Mouse (Mus musculus): ENCODE results near the gene Depdc1b.
A peak's percentile ranks its signal among the peaks of the same experiment; 100 is the strongest.

Depdc1b gene

GRCm38 (mm10) chr13:108357362-108357761 lies 41.2 kb downstream of the Depdc1b start:
- DNase-seq = no peak

DNA sequence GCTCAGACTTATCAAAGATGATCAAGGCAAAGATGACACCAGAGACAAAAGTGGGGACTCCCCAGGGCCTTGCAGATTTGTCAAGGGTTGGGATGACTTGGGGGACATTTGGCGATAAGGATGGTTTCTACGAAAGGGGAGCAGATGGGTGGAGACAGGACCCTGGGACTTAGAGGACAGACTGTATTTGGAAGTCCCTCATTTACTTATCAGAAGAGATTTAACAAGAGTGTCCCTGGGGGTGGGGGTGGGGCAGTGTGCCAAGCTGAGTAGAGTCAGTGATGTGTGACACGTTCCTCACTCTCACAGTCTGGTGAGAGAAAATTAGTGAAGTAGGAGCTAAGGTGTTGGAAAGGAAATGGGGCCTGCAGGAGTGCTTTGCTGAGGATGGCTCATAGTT lies 42.1 kb downstream of the Depdc1b start:
- DNase-seq = no peak

DNA sequence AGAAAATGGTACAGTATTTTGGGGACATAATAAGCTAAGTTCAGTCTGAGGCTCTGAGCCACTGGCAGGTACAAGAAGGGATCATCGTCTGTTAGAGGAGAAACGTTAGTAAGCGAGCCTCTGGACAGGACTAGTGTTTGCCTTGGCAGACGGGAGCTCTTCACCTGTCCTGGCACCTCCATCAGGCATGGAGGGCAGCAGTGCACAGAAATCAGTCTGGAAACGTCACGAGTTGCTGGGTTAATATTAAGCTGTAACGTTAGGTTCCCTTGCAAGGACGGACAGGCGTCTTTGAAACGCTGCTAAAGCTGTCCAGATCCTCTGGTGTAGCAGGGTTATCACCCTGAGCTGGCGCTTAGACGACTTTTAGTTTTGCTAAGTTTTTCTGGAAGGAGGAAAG lies 51.4 kb downstream of the Depdc1b start:
- no peak for DNase-seq

DNA sequence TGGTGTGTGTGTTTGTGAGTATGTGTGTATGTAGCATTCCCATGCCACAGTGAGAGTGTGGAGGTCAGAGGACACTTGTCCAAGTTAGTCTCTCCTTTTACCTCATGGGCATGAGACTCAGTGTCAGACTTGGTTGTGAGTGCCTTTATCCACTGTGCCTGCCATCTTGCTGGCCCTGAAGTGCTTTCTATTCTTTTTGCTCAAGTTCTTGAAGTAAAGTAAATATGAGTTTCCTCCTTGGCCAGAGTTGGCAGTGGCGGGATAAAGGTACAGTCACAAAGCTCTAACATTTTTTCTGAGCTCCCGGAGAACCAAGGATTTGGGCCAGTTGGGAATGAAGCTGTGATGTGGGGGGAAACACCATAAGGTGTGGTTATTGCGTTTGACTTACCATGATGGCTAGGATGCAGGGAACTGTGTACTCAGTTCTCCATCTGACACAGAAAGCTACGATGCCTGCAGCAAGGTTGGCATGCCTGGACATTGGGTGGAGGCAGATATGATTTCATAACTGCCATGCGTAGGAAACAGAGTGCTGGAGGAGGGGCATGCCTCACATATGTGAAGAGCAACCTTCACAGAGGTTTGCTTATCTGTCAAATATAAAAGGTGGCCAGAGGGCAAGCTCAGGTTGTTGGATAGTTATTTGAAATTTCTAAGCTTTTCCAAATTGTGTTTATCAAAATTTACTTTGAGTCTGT lies 54.3 kb downstream of the Depdc1b start:
- no peak for DNase-seq

DNA sequence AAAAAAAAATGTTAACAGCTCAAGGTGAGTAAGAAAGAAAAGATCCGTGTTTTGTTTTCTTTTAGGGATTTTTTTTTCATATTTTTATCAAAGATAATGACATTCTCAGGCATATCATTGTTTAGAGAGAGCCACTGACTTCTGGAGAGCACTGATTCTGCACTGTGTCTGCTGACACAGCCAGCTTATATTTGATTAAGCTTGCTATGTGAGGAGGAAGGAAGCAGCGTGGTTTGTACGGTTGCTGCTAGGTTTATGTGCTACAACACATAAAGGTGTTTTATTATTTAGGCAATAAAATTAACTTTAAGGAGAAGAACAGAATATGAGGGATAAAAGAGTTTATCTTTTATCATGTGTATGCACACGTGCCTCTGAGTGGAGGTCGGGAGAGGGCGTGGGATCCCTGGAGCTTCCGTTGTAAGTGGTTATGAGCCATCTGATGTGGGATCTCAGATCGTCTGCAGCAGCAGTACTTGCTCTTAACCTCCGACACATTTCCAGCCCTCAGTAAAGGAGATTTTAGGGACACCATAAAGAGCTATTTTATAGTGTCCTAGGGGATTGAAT lies 55.3 kb downstream of the Depdc1b start:
- DNase-seq = no peak

DNA sequence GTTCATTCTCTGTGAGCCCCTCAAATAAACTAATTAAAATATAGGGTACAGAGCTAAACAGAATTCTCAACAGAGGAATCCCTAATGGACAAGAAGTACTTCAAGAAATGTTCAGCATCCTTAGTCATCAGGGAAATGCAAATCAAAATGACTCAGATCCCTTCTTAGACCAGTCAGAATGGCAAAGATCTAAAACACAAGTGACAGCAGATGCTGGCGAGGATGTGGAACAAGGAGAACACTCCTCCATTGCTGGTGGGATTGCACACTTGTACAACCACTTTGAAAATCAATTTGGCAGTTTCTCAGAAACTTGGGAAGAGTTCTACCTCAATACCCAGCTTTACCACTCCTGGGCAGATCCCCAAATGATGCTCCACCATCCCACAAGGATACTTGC lies 57.1 kb downstream of the Depdc1b start:
- no peak for DNase-seq

- no peak for DNase-seq
These were observed 60.5 kb downstream of the Depdc1b start for GRCm38 (mm10) chr13:108376637-108377036.

DNA sequence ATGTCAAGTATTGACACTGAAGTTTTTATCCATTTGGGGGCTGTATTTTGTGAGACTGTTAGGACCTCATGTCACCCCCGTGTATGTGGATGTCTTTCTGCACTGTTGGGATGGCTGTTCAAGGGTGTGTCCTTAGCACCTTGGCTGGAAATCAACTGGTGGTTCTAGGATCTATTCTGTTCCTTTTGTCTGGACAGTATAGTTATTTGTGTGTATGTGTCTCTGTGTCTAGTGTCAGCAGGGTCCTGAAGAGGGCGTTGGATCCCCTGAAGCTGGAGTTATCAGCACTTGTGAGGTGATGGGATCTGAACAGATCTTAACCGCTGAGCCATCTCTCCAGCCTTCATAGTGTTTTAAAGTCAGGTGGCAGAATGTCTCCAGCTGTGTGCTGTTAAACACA lies 65.0 kb downstream of the Depdc1b start:
- no peak for DNase-seq

- DNase-seq = no peak
These were observed 66.9 kb downstream of the Depdc1b start for GRCm38 (mm10) chr13:108383051-108383450.

DNA sequence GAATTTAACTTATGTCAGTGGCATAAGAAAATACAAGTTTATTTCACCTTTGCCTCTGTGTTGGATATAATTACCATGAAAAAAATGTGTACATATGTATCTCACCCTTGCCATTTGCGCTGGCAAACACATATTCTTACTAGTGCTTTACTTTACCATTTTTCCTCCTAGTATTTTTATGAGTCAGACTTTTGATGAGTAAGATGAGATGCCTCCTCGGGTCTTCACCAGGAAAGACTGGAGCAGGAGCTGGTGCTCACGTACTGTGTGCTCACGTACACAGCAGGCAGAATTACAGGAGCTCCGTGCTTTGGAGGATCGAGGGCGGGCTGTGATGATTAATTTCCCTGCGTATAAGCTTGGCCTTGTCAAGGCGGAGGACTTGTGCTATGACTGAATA lies 69.9 kb downstream of the Depdc1b start:
- DNase-seq = no peak

GRCm38 (mm10) chr13:108390565-108390964 lies 74.4 kb downstream of the Depdc1b start:
- peak; percentile 52 for DNase-seq

DNA sequence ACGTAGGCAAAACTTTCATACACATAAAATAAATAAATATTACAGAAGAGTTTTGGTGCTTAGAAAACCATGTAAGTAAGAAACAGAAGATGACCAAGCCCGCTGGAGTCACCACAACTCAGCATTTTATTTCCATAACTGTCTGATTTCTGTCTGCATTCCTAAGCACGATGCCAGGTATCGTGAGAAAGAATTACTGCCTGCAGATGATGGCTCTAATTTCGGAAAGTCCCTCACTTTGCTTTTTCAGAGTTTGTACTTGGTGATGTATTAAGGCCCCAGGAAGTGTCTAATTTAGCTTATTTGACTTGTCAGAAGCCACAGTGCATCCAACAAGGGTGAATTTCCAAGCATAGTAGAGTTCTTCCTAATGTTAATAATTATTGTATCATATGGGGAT lies 87.1 kb downstream of the Depdc1b start:
- DNase-seq = no peak

GRCm38 (mm10) chr13:108404372-108404771 lies 88.2 kb downstream of the Depdc1b start:
- no peak for DNase-seq

GRCm38 (mm10) chr13:108415464-108415863 lies 99.3 kb downstream of the Depdc1b start:
- no peak for DNase-seq

DNA sequence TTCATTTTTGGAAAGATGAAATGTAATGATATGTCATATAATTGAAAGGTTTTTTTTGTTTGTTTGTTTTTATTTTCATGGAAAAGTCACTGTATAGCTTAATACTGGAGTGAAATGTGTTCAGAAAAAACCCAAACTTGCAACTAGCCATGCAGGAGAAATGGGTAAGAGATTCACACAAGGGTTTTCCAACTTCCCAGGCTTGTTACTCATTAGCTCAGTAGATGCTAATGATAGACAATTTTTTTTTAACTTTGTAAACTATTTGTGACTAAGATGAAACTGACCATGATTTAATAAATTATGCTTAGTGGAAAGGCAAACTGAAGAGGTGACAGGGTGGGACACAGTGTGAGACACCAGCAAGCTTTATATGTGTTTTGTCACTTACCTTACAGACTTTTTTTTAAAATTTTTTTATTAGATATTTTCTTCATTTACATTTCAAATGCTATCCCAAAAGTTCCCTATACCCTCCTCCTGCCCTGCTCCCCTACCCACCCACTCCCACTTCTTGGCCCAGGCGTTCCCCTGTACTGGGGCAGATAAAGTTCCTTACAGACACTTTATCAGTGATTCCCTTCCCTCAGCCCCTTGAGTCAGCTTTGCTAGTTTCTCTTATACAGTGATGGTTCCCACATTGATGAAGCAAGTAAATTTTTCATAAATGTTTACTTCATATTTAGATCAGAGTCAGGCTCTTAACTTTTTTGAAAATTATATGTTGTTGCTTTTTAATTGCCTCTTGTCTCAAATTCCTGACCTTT lies 102.8 kb downstream of the Depdc1b start:
- no peak for DNase-seq

- DNase-seq = no peak
These were observed 110.2 kb downstream of the Depdc1b start for GRCm38 (mm10) chr13:108426322-108426721.

GRCm38 (mm10) chr13:108428809-108429208 lies 112.7 kb downstream of the Depdc1b start:
- no peak for DNase-seq

- DNase-seq = no peak
These were observed 113.5 kb downstream of the Depdc1b start for GRCm38 (mm10) chr13:108429623-108430022.

GRCm38 (mm10) chr13:108431776-108432175 lies 115.6 kb downstream of the Depdc1b start:
- DNase-seq = no peak

- DNase-seq = no peak
These were observed 119.6 kb downstream of the Depdc1b start for GRCm38 (mm10) chr13:108435687-108436086.

DNA sequence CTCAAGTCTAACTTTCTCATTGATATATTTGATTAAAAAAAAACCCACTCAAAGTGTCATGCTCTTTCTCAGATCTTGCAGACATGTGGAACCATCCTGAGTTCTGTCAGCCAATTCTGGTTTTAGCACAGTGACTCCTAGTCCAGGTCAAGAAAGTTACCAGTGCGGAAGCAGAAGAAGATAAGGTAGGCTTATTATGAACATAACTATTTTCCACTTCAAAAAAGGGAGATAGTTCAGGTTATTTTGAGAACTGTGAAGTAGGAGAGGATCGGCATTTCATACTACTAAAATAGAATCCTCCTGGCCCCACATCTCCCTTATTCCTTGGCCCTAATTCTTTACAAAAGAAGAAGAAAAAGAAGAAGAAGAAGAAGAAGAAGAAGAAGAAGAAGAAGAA lies 121.3 kb downstream of the Depdc1b start:
- no peak for DNase-seq

DNA sequence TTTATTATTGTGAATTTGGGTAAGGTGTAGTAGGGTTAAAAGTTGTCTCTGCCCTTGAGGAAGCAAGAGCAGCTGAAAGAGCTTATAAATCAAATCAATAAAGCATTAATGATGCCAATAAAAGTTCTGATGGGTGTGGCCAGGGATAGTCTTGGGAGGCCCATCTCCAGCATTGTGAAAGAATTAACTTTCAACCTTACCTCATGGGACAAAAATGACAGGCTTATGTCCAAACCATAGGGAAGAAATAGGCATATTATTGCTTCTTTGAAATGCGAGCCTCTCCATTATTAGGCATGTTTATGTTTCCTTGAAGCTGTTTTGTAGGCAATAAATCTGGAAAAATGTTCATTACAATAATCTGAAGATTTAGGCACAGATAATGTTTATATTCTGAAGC lies 122.9 kb downstream of the Depdc1b start:
- no peak for DNase-seq

DNA sequence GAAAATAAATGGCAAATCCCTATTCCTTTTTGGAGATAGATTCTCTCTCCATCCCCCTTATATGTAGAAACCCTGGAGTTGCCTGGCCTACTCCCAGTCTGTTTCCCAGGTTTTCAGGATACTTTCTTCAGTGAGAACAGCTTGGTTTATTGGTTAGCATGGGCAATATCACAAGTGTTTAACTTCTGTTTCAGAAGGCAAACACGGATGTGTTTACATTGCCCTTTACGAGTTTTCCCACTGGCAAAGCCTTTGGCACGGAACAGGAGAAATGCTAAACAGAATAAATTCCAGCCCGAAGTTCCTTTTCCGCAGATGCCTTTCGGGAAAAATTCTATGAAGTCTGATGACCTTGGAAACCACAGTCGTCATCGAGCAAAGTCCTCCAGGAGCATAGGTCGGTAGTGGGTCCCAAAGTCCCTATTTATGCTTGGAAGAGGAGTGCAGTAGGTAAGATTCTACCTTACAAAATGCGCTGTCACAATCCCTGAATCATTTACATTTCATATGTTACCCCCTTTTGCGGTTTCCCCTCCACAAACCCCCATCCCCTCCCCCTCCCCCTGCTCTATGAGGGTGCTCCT lies 132.3 kb downstream of the Depdc1b start:
- no peak for DNase-seq

All from kidney, postnatal 10 days (tissue).